Comparison of ENCODE assay signal across 19 mouse cellular contexts in the genomic region with DNA sequence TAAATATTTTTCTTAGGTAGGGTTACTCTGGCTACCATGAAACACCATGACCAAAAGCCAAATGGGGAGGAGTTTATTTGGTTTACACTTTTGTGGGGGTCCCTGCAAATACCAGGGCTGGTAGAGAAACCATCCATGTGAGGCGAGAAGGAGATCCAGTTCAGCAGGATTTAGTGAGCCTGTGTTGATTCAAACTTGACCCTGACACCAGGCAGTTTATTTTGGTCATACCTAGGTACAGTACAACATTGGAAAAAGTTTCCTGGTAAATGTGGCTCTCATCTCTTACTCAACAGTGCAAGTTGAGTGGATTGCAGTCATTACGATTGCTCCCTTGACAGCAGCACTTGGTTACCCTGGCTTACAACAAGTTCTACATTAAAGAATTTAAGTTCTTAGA. TPM values are rescaled to one million over a fixed set of nuclear protein-coding genes. Genes with fewer than 3 reads are reported as not detected.
"Had no signal": no experiment of that assay in that cellular context is flagged by ENCODE, and none has a peak within 500 bp of the region (broad histone marks: within the 10 kb centered on the region; RNA-seq: fewer than 3 reads in every experiment).

No protein-coding gene starts in this region.

- H3K4me1 ChIP-seq: hindbrain, embryonic 15.5 days; kidney, embryonic 15.5 days; limb, embryonic 12.5 days; limb, embryonic 15.5 days; liver, embryonic 13.5 days; midbrain, embryonic 12.5 days; midbrain, embryonic 15.5 days; neural tube, embryonic 12.5 days; neural tube, embryonic 15.5 days had no signal

- H3K36me3 ChIP-seq: kidney, embryonic 15.5 days; limb, embryonic 12.5 days; limb, embryonic 15.5 days; midbrain, embryonic 12.5 days had no signal

- DNase-seq: kidney, adult 8-10 months; kidney, postnatal 14 days; left cerebral cortex, postnatal 4 days; liver, embryonic 13.5 days; right cerebral cortex, adult 18-20 months; right cerebral cortex, postnatal 14 days; right cerebral cortex, postnatal 4 days; thymus, postnatal 25 days had no signal

- H3K9me3 ChIP-seq: hindbrain, embryonic 15.5 days; kidney, embryonic 15.5 days; limb, embryonic 12.5 days; limb, embryonic 15.5 days; liver, embryonic 13.5 days; midbrain, embryonic 12.5 days; midbrain, embryonic 15.5 days; neural tube, embryonic 12.5 days; neural tube, embryonic 15.5 days had no signal

- H3K27ac ChIP-seq: hindbrain, embryonic 15.5 days; kidney, embryonic 15.5 days; limb, embryonic 12.5 days; limb, embryonic 15.5 days; liver, embryonic 13.5 days; macrophage; midbrain, embryonic 12.5 days; midbrain, embryonic 15.5 days; neural tube, embryonic 12.5 days; neural tube, embryonic 15.5 days; stomach, postnatal 0 days had no signal

- H3K9ac ChIP-seq: hindbrain, embryonic 15.5 days; kidney, embryonic 15.5 days; limb, embryonic 12.5 days; limb, embryonic 15.5 days; liver, embryonic 13.5 days; midbrain, embryonic 12.5 days; midbrain, embryonic 15.5 days; neural tube, embryonic 12.5 days; neural tube, embryonic 15.5 days had no signal

- H3K4me2 ChIP-seq: hindbrain, embryonic 15.5 days; kidney, embryonic 15.5 days; limb, embryonic 12.5 days; limb, embryonic 15.5 days; liver, embryonic 13.5 days; midbrain, embryonic 12.5 days; midbrain, embryonic 15.5 days; neural tube, embryonic 12.5 days; neural tube, embryonic 15.5 days had no signal

- H3K4me3 ChIP-seq: hindbrain, embryonic 15.5 days; kidney, embryonic 15.5 days; limb, embryonic 12.5 days; limb, embryonic 15.5 days; liver, embryonic 13.5 days; midbrain, embryonic 12.5 days; midbrain, embryonic 15.5 days; neural tube, embryonic 12.5 days; neural tube, embryonic 15.5 days had no signal

- H3K27me3 ChIP-seq: hindbrain, embryonic 15.5 days; kidney, embryonic 15.5 days; limb, embryonic 12.5 days; limb, embryonic 15.5 days; liver, embryonic 13.5 days; midbrain, embryonic 12.5 days; midbrain, embryonic 15.5 days; neural tube, embryonic 12.5 days; neural tube, embryonic 15.5 days had no signal

- ATAC-seq: intestine, postnatal 0 days; midbrain, embryonic 15.5 days had no signal

RNA-seq across cellular contexts. Expression of gene Kcnrg, which starts 6.1 kb away (rescaled TPM):
- polyA plus RNA-seq: macrophage had no signal
